Mouse (Mus musculus) spleen, adult 2 months (tissue): Measurements from ENCODE around the gene Gm20503.

Experiments used
- CTCF ChIP-seq: fragments of 200-500 bp; IDR thresholded peaks from 2 replicates; pipeline ENCODE4 v1.5.1; 2011; ENCODE audit warnings: mild to moderate bottlenecking, inconsistent platforms; ENCODE audit not compliant: insufficient read depth, insufficient read length, insufficient replicate concordance; ENCODE audit errors: extremely low read depth
- POLR2A ChIP-seq: fragments of 200-500 bp; IDR thresholded peaks from 2 replicates; pipeline ENCODE4 v1.6.1; 2011; ENCODE audit warnings: low read depth, low read length, inconsistent platforms

GRCm38 (mm10) chr4:59037525-59037924 lies 34.5 kb downstream of the Gm20503 start:
- TF ChIP-seq CTCF, result no peak
- TF ChIP-seq POLR2A, result no peak
